Mouse (Mus musculus) cerebellum, postnatal 10 days (tissue): ENCODE measurements around the gene Hspa5.
"Not testable (repeated sequence)": the region's sequence is repeated elsewhere in the genome, so short reads cannot be mapped to it uniquely, and the experiment has no call there.

ENCODE experiments used
- DNase-seq, 2 experiments: peaks; one replicate each; pipeline ENCODE4 v3.0.0; 2021; ENCODE audit warnings: mixed read lengths in 2 of 2

The Hspa5 gene

GRCm38 (mm10) chr2:34810775-34811174 lies 39.0 kb downstream of the Hspa5 start:
- DNase-seq: no peak

DNA sequence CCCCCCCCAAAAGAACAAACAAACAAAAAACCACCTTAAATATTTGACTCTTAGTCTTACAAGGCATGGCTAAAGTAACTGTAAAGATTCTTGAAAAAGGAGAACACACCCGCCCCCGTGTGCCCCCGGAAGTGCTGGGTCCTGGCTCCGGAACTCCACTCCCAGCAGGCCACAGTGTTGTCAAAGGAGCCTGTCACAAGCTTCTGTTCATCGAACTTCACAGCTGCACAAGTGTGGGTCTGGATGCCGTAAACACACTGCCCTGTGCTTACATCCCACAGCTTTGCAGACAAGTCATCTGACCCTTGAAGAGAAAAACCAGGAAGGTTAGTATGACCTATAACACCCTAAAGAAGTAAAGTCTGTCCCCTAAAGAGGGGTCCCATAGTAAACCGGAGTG lies 40.9 kb downstream of the Hspa5 start:
- DNase-seq: no peak

DNA sequence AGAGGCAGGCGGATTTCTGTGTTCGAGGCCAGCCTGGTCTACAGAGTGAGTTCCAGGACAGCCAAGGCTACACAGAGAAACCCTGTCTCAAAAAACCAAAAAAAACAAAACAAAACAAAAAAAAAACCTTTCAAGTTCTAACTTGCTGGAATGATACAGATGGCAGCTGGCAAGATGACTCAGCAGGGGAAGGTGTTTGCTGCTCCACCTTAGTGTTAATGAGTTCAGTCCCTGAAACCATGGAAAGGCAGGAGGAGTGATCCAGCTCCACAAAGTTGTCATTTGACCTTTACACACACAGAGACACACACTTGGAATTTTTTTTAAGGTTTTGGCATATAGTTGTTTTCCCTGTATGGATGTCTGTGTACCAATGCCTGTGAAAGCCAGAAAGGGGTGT lies 44.1 kb downstream of the Hspa5 start:
- not testable (repeated sequence) for DNase-seq

DNA sequence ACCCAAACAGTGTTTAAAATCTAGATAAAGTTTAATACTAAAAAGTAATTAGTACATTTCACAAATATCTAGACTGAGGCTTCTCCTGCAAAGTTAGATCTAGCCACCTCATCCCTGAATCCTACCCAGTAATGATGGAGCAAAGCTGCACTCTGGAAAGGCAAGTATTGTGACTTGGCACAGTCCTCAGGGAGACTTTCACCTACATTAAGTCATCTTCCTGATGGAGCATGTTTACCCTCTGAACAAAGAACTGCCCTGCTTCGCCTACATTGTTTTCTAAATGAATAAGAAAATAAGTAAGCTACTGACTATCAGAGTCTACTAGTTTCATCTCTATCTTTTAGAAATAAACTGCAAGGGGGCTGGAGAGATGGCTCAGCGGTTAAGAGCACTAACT lies 46.7 kb downstream of the Hspa5 start:
- DNase-seq: no peak

DNA sequence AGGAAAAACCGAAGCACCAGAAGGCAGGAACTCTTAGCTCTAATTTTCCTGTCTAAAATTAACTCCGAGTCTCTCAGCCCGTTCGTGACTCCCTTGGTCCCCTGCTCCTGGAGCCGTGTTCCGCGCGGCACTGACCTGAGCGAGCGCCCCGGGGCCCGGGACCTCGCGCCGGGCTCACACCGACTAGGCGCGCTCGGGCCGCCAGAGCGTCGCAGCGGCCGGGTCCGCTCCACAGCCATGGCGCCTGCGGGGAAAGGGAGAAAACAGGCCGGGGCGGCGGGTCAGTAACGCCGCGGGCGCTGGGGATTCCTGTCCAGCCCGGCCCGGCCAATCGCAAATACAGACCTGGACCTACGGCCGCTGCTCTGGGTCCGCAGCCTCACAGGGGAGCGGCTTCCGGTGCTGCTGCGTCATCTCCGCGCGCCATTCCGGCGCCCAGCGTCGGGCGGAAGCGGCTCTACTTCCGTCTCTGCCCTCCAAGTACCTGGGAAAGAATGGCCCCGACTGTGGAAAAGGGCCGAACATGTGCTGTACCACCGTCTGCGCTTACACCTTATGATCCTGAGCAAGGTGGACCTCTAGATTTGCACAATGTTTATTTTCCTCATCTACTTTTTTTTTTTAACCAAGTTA lies 54.2 kb downstream of the Hspa5 start, which contains the start of gene Fbxw2:
Gene Fbxw2, minus strand, starts transcription at position 485 of the 633 bp plus-strand sequence.
- peak; percentile 96 to 97 for DNase-seq

GRCm38 (mm10) chr2:34826460-34827231 lies 54.9 kb downstream of the Hspa5 start:
- no peak for DNase-seq
